Mouse (Mus musculus): ENCODE results near the gene Lrrc28.
A peak's percentile ranks its signal among the peaks of the same experiment; 100 is the strongest.

DNA sequence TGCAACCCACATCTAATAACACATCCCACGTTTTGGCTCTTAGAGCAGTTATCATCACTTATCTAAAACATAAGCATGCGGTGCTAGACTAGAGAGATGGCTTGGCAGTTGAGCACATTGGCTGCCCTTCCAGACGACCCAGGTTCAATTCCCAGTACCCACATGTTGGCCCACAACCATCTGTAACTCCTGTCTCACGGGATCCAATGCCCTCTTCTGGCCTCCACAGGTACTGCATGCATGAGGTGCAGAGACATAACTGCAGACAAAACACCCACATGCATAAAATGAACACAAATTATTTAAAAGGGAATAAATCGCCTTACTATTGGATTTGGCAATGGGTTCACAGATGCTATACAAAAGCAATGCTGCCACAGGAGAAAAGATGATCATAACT lies 12.7 kb downstream of the Lrrc28 start:
- peak; percentile 72 for TF ChIP-seq CTCF (IDR thresholded peaks at IDR 0.05; ENCODE audit: low read depth)
- no peak for TF ChIP-seq EP300 (IDR thresholded peaks at IDR 0.05; ENCODE audit: low read depth)

Data from liver, embryonic 14.5 days (tissue).